Mouse (Mus musculus) midbrain, embryonic 12.5 days (tissue): Measurements from ENCODE around the gene Nrbf2. TPM values are rescaled to one million over a fixed set of nuclear protein-coding genes. Genes with fewer than 3 reads are reported as not detected.

Source experiments
- ATAC-seq: fragments of 200-750 bp; cut with Nextera tagmentation; 2 replicates; pipeline ENCODE4 v1.8.0; 2017; ENCODE audit warnings: low read depth, moderate TSS enrichment, moderate library complexity; ENCODE audit not compliant: low FRiP score
- H3K27ac ChIP-seq: fragments of 300-500 bp; sonication (generic); replicated peaks from 2 replicates; pipeline ENCODE4 v1.5.1; 2016; ENCODE audit warnings: mild to moderate bottlenecking
- H3K27me3 ChIP-seq: fragments of 300-500 bp; sonication (generic); 2 replicates; pipeline ENCODE4 v1.6.1; 2016; ENCODE audit warnings: mild to moderate bottlenecking
- H3K36me3 ChIP-seq: fragments of 300-500 bp; sonication (generic); 2 replicates; pipeline ENCODE4 v1.6.1; 2016
- H3K4me1 ChIP-seq: fragments of 300-500 bp; sonication (generic); 2 replicates; pipeline ENCODE4 v1.6.1; 2016
- H3K4me2 ChIP-seq: fragments of 300-500 bp; sonication (generic); replicated peaks from 2 replicates; pipeline ENCODE4 v1.6.1; 2016; ENCODE audit warnings: mild to moderate bottlenecking, moderate library complexity
- H3K4me3 ChIP-seq: fragments of 300-500 bp; sonication (generic); 2 replicates; pipeline ENCODE4 v1.5.1; 2016; ENCODE audit warnings: mild to moderate bottlenecking
- H3K9ac ChIP-seq: fragments of 300-500 bp; sonication (generic); replicated peaks from 2 replicates; pipeline ENCODE4 v1.6.1; 2016; ENCODE audit warnings: mild to moderate bottlenecking, moderate library complexity
- H3K9me3 ChIP-seq: fragments of 300-500 bp; sonication (generic); 2 replicates; pipeline ENCODE4 v1.6.1; 2016; ENCODE audit warnings: mild to moderate bottlenecking
- WGBS: fragments of 180-500 bp; shearing (Covaris S2); methylation state at CpG from one replicate; pipeline ENCODE4 v1.1.7; 2016; 5-methylcytosine and 5-hydroxymethylcytosine counted together
- polyA plus RNA-seq: library from polyadenylated mRNA; unstranded; fragments of >200 nt; fragmentation: Nextera tagmentation; extraction: Ambion mirVana; gene quantifications from 2 replicates; pipeline ENCODE4 v1.2.1, GENCODE M21; 2016

Gene Nrbf2
- 43.5 and 43.8 TPM in 2 replicates for polyA plus RNA-seq

DNA sequence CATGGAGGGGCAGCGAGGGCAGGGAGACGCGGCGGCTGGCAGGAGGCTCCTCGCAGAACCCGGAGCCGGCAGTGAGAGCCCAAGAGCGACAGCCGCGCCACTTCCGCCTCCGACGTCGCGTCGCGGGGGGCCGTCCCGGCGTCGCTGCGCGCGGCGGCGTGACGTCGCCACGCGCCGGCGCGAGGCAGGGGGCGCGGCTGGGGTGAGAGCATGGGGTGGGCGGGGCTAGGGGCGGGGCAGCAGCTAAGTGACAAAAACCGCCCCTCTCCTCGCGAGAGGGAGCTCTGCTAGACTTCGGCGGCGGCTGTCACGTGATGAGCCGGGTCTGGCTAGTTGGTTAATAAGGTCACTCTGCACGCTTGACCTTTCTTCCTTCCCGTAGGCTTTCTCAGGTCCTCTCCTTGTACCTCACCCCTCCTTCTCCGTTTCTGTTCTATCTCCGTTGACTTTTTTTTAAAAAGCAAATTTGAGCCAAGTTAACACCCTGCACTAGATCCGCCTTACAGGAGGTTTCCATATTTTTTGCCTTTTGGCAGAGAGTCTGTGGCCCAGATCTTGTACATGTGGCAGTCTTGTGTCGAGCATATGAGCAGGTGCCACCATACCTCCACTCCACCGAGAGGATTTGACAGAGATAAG lies at the start of gene Nrbf2:
TSS of gene Nrbf2 (minus strand) at position 130 of the 639 bp plus-strand sequence.
- H3K9ac ChIP-seq, result peak within 1 kb of the TSS; percentile 94
- H3K4me2 ChIP-seq, result peak within 1 kb of the TSS; percentile 90
- H3K4me3 ChIP-seq, result peak within 1 kb of the TSS; percentile 90
- no peaks in the 10 kb centered on the region for H3K36me3 ChIP-seq
- peak within 1 kb of the TSS; percentile 61 for H3K27ac ChIP-seq
- no peaks in the 10 kb centered on the region for H3K9me3 ChIP-seq
- H3K27me3 ChIP-seq, result no peaks in the 10 kb centered on the region
- 3% methylated on average over 48 of the region's 52 CpGs for WGBS
- peaks cover 20% of the 10 kb centered on the region for H3K4me1 ChIP-seq
- ATAC-seq, result peak; percentile 94

GRCm38 (mm10) chr10:67330580-67330979 lies 45.5 kb upstream of the Nrbf2 start:
- H3K9me3 ChIP-seq, result no peaks in the 10 kb centered on the region
- 84% methylated on average over 2 of the region's 2 CpGs for WGBS
- no peak overlapping the region for H3K27ac ChIP-seq
- H3K27me3 ChIP-seq, result no peaks in the 10 kb centered on the region; the same call in 1 of the 2 replicates
- no peak overlapping the region for H3K9ac ChIP-seq
- H3K4me3 ChIP-seq, result no peak overlapping the region
- H3K4me1 ChIP-seq, result peaks cover 4% of the 10 kb centered on the region; the same call in 1 of the 2 replicates
- no peaks in the 10 kb centered on the region for H3K36me3 ChIP-seq
- ATAC-seq, result no peak
- H3K4me2 ChIP-seq, result no peak overlapping the region

DNA sequence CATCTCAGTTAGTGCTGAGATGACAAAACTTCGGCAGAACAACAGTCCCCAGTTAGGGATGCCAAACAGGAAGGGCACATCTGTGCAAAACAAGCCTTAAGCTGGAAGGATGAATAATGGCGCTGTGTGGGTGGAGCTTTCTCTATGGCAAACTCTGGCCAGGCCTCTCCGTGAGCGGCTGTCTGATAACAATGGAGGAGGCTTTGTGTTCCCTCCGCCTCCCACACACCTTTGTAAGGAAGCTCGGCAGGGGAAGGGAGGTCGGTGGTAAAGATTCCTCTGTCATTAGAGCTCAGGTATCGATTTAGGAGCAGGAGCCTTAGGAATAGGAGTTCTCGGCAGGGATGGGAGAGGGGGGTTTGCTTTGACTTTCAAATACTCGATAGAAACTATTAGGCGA lies 44.6 kb upstream of the Nrbf2 start:
- no peaks in the 10 kb centered on the region for H3K36me3 ChIP-seq
- H3K9ac ChIP-seq, result no peak overlapping the region
- H3K4me1 ChIP-seq, result peaks cover 4% of the 10 kb centered on the region; the same call in 1 of the 2 replicates
- H3K27ac ChIP-seq, result no peak overlapping the region
- ATAC-seq, result no peak
- 31% methylated on average over 11 of the region's 11 CpGs for whole genome bisulfite sequencing
- H3K27me3 ChIP-seq, result no peaks in the 10 kb centered on the region; the same call in 1 of the 2 replicates
- H3K4me2 ChIP-seq, result no peak overlapping the region
- no peak overlapping the region for H3K4me3 ChIP-seq
- H3K9me3 ChIP-seq, result no peaks in the 10 kb centered on the region

DNA sequence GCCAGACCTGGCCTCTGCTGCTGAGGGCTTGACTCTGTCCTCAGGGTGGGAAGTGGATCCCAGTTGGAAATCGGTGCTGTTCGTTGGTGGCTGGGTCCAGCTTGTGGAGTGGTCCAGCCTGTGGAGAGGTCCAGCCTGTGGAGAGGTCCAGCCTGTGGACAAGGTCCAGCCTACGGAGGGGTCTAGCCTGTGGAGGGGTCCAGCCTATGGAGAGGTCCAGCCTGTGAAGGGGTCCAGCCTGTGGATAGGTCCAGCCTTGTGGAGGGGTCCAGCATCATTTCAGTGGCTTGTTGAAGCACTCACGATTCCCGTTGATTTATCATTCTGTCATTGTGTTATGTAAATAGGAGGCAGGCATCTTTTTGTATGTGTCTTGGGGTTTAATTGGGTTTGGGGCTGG lies 43.1 kb upstream of the Nrbf2 start:
- H3K4me3 ChIP-seq, result no peak overlapping the region
- H3K27ac ChIP-seq, result no peak overlapping the region
- ATAC-seq, result no peak
- no peak overlapping the region for H3K4me2 ChIP-seq
- WGBS, result 82% methylated on average over 5 of the region's 5 CpGs
- H3K4me1 ChIP-seq, result peaks cover 4% of the 10 kb centered on the region; the same call in 1 of the 2 replicates
- H3K9me3 ChIP-seq, result no peaks in the 10 kb centered on the region
- no peak overlapping the region for H3K9ac ChIP-seq
- no peaks in the 10 kb centered on the region for H3K36me3 ChIP-seq
- H3K27me3 ChIP-seq, result no peaks in the 10 kb centered on the region; the same call in 1 of the 2 replicates

GRCm38 (mm10) chr10:67324036-67324435 lies 38.9 kb upstream of the Nrbf2 start:
- Histone ChIP-seq H3K27ac (no peak overlapping the region), H3K9me3 (no peaks in the 10 kb centered on the region), H3K9ac (no peak overlapping the region), H3K27me3 (peaks cover 21% of the 10 kb centered on the region), H3K4me1 (peaks cover 6% of the 10 kb centered on the region), H3K4me3 (no peak overlapping the region), H3K4me2 (no peak overlapping the region), H3K36me3 (no peaks in the 10 kb centered on the region)
- no peak for ATAC-seq
- 76% methylated on average over 1 of the region's 1 CpGs for WGBS

- H3K27me3 ChIP-seq, result peaks cover 40% of the 10 kb centered on the region
- no peak for ATAC-seq
- H3K9ac ChIP-seq, result no peak overlapping the region
- no peak overlapping the region for H3K4me2 ChIP-seq
- H3K36me3 ChIP-seq, result no peaks in the 10 kb centered on the region
- no peaks in the 10 kb centered on the region for H3K9me3 ChIP-seq
- no peak overlapping the region for H3K27ac ChIP-seq
- WGBS, result 93% methylated on average over 2 of the region's 2 CpGs
- peaks cover 14% of the 10 kb centered on the region for H3K4me1 ChIP-seq
- H3K4me3 ChIP-seq, result no peak overlapping the region
Observed at GRCm38 (mm10) chr10:67321396-67321795, 36.3 kb upstream of the Nrbf2 start.

- H3K27ac ChIP-seq, result no peak overlapping the region
- H3K9ac ChIP-seq, result peak overlapping the region; percentile 47
- peak overlapping the region; percentile 48 for H3K4me2 ChIP-seq
- H3K9me3 ChIP-seq, result no peaks in the 10 kb centered on the region
- H3K36me3 ChIP-seq, result no peaks in the 10 kb centered on the region
- H3K4me3 ChIP-seq, result 0 out of 2 replicates have a peak overlapping the region, but pooled peaks have one; percentile 9
- 9% methylated on average over 17 of the region's 17 CpGs for WGBS
- H3K27me3 ChIP-seq, result peaks cover 42% of the 10 kb centered on the region
- peaks cover 14% of the 10 kb centered on the region for H3K4me1 ChIP-seq
- ATAC-seq, result no peak
Observed at GRCm38 (mm10) chr10:67320207-67320859, 35.2 kb upstream of the Nrbf2 start.

- Histone ChIP-seq H3K27ac (no peak overlapping the region), H3K36me3 (no peaks in the 10 kb centered on the region), H3K27me3 (peaks cover 42% of the 10 kb centered on the region), H3K4me2 (no peak overlapping the region), H3K4me1 (peaks cover 14% of the 10 kb centered on the region), H3K9me3 (no peaks in the 10 kb centered on the region), H3K9ac (no peak overlapping the region), H3K4me3 (no peak overlapping the region)
- ATAC-seq, result no peak
- 69% methylated on average over 13 of the region's 13 CpGs for WGBS
Observed at GRCm38 (mm10) chr10:67319016-67319725, 34.1 kb upstream of the Nrbf2 start.

DNA sequence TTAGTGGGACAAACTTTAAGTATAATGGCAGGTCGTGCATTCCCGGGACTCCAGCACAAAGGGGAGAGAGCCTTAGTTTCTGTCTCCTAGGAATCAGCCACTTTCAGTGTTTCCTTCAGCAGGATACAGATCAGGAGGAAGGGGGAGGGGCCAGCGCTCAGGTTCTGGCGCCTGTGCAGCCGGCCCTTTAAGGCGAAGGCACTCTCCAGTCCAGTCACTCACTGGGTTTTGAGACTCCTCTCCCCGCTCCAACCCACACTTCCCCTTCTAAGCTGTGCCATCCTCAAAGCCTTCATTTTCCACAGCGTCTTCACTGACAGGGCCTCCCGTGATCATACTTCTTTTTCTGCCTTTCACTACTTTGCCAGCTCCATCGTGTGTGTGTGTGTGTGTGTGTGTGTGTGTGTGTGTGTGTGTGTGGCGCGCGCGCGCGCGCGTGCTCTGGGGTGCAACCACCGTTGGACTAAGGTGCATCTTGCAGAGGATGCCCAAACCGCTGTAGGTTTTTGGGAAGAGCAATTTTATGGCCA lies 32.9 kb upstream of the Nrbf2 start:
- Histone ChIP-seq H3K4me2 (peak overlapping the region; percentile 52), H3K27me3 (peaks cover 42% of the 10 kb centered on the region), H3K9me3 (no peaks in the 10 kb centered on the region), H3K4me3 (peak overlapping the region; percentile 28), H3K27ac (no peak overlapping the region), H3K36me3 (no peaks in the 10 kb centered on the region), H3K4me1 (peaks cover 14% of the 10 kb centered on the region), H3K9ac (no peak overlapping the region)
- WGBS, result under 1% methylated on average over 20 of the region's 20 CpGs
- ATAC-seq, result no peak

DNA sequence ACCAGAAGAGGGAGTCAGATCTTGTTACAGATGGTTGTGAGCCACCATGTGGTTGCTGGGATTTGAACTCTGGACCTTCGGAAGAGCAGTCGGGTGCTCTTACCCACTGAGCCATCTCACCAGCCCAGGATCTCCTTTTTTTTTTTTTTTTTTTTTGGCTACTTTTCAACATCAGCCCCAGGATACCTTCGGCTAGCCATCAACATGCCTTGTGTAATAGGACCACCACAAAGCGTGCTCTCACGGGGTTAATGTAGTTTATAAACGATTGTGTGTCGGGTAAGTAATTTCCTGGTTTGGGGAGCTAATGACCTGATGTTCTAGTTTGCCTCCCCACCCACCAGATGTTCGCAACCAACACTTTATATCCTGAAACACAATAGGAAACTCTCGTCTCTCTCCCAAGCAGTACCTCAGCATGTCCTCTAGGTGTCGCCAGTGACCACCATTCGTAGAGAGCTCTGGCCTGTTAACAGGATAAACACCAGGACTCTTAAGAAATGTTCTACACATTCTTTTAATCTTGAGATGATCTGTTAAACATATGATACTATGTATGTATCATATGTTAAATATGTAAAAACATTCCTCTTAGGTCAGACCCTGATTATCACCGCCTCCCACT lies 29.8 kb upstream of the Nrbf2 start:
- H3K4me1 ChIP-seq, result peaks cover 9% of the 10 kb centered on the region
- WGBS, result 18% methylated on average over 12 of the region's 12 CpGs
- no peak overlapping the region for H3K4me3 ChIP-seq
- peaks cover 30% of the 10 kb centered on the region for H3K27me3 ChIP-seq
- no peaks in the 10 kb centered on the region for H3K9me3 ChIP-seq
- H3K4me2 ChIP-seq, result no peak overlapping the region
- H3K9ac ChIP-seq, result no peak overlapping the region
- peak; percentile 20; the same call in 1 of the 2 replicates for ATAC-seq
- H3K36me3 ChIP-seq, result no peaks in the 10 kb centered on the region
- H3K27ac ChIP-seq, result no peak overlapping the region

DNA sequence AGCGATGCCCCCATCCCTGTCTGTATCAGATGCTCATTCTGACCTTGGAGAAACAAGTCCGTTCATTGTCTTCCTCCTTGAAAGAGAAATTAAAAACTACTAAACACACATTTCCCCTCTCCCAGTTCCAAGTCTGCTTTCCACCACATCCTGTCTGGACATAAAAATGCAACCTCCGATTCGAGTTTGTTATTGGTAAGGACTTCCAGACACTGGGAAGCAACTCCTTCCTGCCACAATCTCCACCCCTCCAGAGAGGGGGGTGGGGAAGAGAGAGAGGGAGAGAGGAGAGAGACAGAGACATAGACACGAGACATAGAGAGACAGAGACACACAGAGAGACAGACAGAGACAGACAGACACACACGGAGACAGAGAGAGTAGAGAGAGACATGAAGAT lies 27.4 kb upstream of the Nrbf2 start:
- H3K27ac ChIP-seq, result no peak overlapping the region
- no peaks in the 10 kb centered on the region for H3K36me3 ChIP-seq
- no peak overlapping the region for H3K9ac ChIP-seq
- H3K4me1 ChIP-seq, result no peaks in the 10 kb centered on the region
- H3K9me3 ChIP-seq, result no peaks in the 10 kb centered on the region
- no peak overlapping the region for H3K4me3 ChIP-seq
- no peak for ATAC-seq
- WGBS, result 74% methylated on average over 6 of the region's 6 CpGs
- peaks cover 9% of the 10 kb centered on the region for H3K27me3 ChIP-seq
- no peak overlapping the region for H3K4me2 ChIP-seq
